Mouse (Mus musculus) spleen, adult 12 weeks (tissue): ENCODE measurements around the gene Sowahc.

Source experiments
- DNase-seq: peaks from one replicate; pipeline ENCODE4 v3.0.0; 2022; ENCODE audit warnings: low spot score

Sowahc gene

GRCm38 (mm10) chr10:59253541-59254079, 31.9 kb downstream of the Sowahc start:
- no peak for DNase-seq

- DNase-seq, result no peak
Observed at GRCm38 (mm10) chr10:59256533-59256932, 34.8 kb downstream of the Sowahc start.

- no peak for DNase-seq
Observed at GRCm38 (mm10) chr10:59259572-59259971, 37.8 kb downstream of the Sowahc start.

- no peak for DNase-seq
Observed at GRCm38 (mm10) chr10:59261603-59262002, 39.9 kb downstream of the Sowahc start.

- DNase-seq, result no peak
Observed at GRCm38 (mm10) chr10:59262021-59262420, 40.3 kb downstream of the Sowahc start.

- no peak for DNase-seq
Observed at GRCm38 (mm10) chr10:59262979-59263378, 41.2 kb downstream of the Sowahc start.

- DNase-seq, result no peak
Observed at GRCm38 (mm10) chr10:59265067-59265466, 43.3 kb downstream of the Sowahc start.

GRCm38 (mm10) chr10:59265674-59266073, 43.9 kb downstream of the Sowahc start:
- DNase-seq, result no peak

GRCm38 (mm10) chr10:59266097-59266496, 44.3 kb downstream of the Sowahc start:
- no peak for DNase-seq

GRCm38 (mm10) chr10:59267275-59267674, 45.5 kb downstream of the Sowahc start:
- no peak for DNase-seq

- no peak for DNase-seq
Observed at GRCm38 (mm10) chr10:59268109-59268508, 46.4 kb downstream of the Sowahc start.

- DNase-seq, result no peak
Observed at GRCm38 (mm10) chr10:59268754-59269153, 47.0 kb downstream of the Sowahc start.

- no peak for DNase-seq
Observed at GRCm38 (mm10) chr10:59275745-59276144, 54.0 kb downstream of the Sowahc start.
